Mouse (Mus musculus) liver, embryonic 12.5 days (tissue): ENCODE measurements around the gene Vstm2l. TPM values are rescaled to one million over a fixed set of nuclear protein-coding genes. Genes with fewer than 3 reads are reported as not detected.
A peak's percentile ranks its signal among the peaks of the same experiment; 100 is the strongest.

ENCODE experiments used
- ATAC-seq: fragments of 200-750 bp; cut with Nextera tagmentation; 2 replicates; pipeline ENCODE4 v1.8.0; 2017; ENCODE audit warnings: moderate number of reproducible peaks, mild to moderate bottlenecking, moderate library complexity
- H3K27ac ChIP-seq: fragments of 300-500 bp; sonication (generic); 2 replicates; pipeline ENCODE4 v1.5.1; 2016; ENCODE audit warnings: mild to moderate bottlenecking
- H3K27me3 ChIP-seq: fragments of 300-500 bp; sonication (generic); replicated peaks from 2 replicates; pipeline ENCODE4 v1.6.1; 2016; ENCODE audit warnings: mild to moderate bottlenecking, moderate library complexity
- H3K36me3 ChIP-seq: fragments of 300-500 bp; sonication (generic); 2 replicates; pipeline ENCODE4 v1.6.1; 2016; ENCODE audit warnings: mild to moderate bottlenecking, moderate library complexity
- H3K4me1 ChIP-seq: fragments of 300-500 bp; sonication (generic); 2 replicates; pipeline ENCODE4 v1.6.1; 2016
- H3K4me2 ChIP-seq: fragments of 300-500 bp; sonication (generic); 2 replicates; pipeline ENCODE4 v1.6.1; 2016; ENCODE audit warnings: mild to moderate bottlenecking, moderate library complexity
- H3K4me3 ChIP-seq: fragments of 300-500 bp; sonication (generic); 2 replicates; pipeline ENCODE4 v1.5.1; 2016; ENCODE audit warnings: mild to moderate bottlenecking, moderate library complexity
- H3K9ac ChIP-seq: fragments of 300-500 bp; sonication (generic); 2 replicates; pipeline ENCODE4 v1.6.1; 2016; ENCODE audit warnings: mild to moderate bottlenecking, moderate library complexity
- H3K9me3 ChIP-seq: fragments of 300-500 bp; sonication (generic); replicated peaks from 2 replicates; pipeline ENCODE4 v1.6.1; 2016; ENCODE audit warnings: mild to moderate bottlenecking, moderate library complexity
- WGBS: fragments of 180-500 bp; shearing (Covaris S2); methylation state at CpG from one replicate; pipeline ENCODE4 v1.1.7; 2016; ENCODE audit not compliant: insufficient replicate concordance; 5-methylcytosine and 5-hydroxymethylcytosine counted together
- polyA plus RNA-seq: library from polyadenylated mRNA; unstranded; fragments of >200 nt; fragmentation: Nextera tagmentation; extraction: Ambion mirVana; gene quantifications from 2 replicates; pipeline ENCODE4 v1.2.1, GENCODE M21; 2016

Vstm2l gene
- polyA plus RNA-seq, 1 experiment from 2014 or later, result not detected

- no peak overlapping the region for H3K4me2 ChIP-seq
- H3K36me3 ChIP-seq, result no peaks in the 10 kb centered on the region
- H3K4me3 ChIP-seq, result no peak overlapping the region
- no peak overlapping the region for H3K27ac ChIP-seq
- WGBS, result 3% methylated on average over 16 of the region's 16 CpGs
- H3K4me1 ChIP-seq, result peaks cover 8% of the 10 kb centered on the region
- no peaks in the 10 kb centered on the region for H3K9me3 ChIP-seq
- H3K27me3 ChIP-seq, result peaks cover 56% of the 10 kb centered on the region
- ATAC-seq, result 0 out of 2 replicates have a peak, but pooled peaks have one; percentile 46
- no peak overlapping the region for H3K9ac ChIP-seq
These were observed 1.2 kb upstream of the Vstm2l start for GRCm38 (mm10) chr2:157913204-157913636.

GRCm38 (mm10) chr2:157913705-157914104, 748 bp upstream of the Vstm2l start:
- no peak overlapping the region for H3K4me3 ChIP-seq
- H3K4me1 ChIP-seq, result peaks cover 8% of the 10 kb centered on the region
- no peak for ATAC-seq
- H3K27me3 ChIP-seq, result peaks cover 60% of the 10 kb centered on the region
- H3K36me3 ChIP-seq, result no peaks in the 10 kb centered on the region
- WGBS, result 8% methylated on average over 4 of the region's 4 CpGs
- H3K4me2 ChIP-seq, result no peak overlapping the region
- H3K27ac ChIP-seq, result no peak overlapping the region
- H3K9ac ChIP-seq, result no peak overlapping the region
- H3K9me3 ChIP-seq, result no peaks in the 10 kb centered on the region

DNA sequence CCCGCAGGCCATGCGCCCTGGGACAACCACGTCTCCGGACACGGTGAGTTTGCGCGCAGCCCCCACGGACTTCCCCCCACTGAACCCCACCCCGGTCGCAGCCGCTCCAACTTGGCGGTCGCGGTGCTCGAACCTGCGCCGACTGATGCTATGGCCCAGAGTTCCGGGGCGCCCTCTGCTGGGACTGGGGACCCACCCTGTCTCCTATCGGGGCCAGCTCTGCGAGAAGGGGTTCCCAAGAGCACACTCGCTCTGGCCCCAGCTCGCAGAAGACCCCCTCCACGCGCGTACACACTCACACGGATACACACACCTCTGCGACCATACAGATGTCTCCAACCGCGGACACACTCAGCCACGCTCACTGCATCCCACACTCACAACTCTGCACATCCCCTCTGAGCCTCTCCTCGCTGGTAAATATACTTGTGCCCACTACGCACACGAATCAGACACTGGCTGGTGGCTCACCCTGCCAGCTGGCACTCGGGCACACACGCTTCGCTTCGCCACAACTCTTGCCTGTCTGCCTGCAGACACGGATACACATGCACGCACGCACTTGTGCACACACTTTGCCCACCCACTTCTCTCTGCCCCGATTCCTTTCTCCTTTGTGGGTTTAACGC, 550 bp downstream of the Vstm2l start:
- ATAC-seq, result no peak
- no peak overlapping the region for H3K9ac ChIP-seq
- H3K36me3 ChIP-seq, result no peaks in the 10 kb centered on the region
- H3K4me2 ChIP-seq, result peak overlapping the region; percentile 48
- H3K27me3 ChIP-seq, result peaks cover 62% of the 10 kb centered on the region
- H3K4me1 ChIP-seq, result peaks cover 8% of the 10 kb centered on the region
- H3K27ac ChIP-seq, result no peak overlapping the region
- no peaks in the 10 kb centered on the region for H3K9me3 ChIP-seq
- 39% methylated on average over 40 of the region's 43 CpGs for WGBS
- H3K4me3 ChIP-seq, result peak overlapping the region; percentile 33

GRCm38 (mm10) chr2:157918529-157918928, 4.1 kb downstream of the Vstm2l start:
- H3K4me1 ChIP-seq, result peaks cover 8% of the 10 kb centered on the region
- no peak overlapping the region for H3K4me2 ChIP-seq
- H3K9ac ChIP-seq, result no peak overlapping the region
- H3K27ac ChIP-seq, result no peak overlapping the region
- WGBS, result 12% methylated on average over 10 of the region's 10 CpGs
- no peaks in the 10 kb centered on the region for H3K9me3 ChIP-seq
- H3K36me3 ChIP-seq, result no peaks in the 10 kb centered on the region
- no peak overlapping the region for H3K4me3 ChIP-seq
- ATAC-seq, result no peak
- peaks cover 80% of the 10 kb centered on the region for H3K27me3 ChIP-seq

DNA sequence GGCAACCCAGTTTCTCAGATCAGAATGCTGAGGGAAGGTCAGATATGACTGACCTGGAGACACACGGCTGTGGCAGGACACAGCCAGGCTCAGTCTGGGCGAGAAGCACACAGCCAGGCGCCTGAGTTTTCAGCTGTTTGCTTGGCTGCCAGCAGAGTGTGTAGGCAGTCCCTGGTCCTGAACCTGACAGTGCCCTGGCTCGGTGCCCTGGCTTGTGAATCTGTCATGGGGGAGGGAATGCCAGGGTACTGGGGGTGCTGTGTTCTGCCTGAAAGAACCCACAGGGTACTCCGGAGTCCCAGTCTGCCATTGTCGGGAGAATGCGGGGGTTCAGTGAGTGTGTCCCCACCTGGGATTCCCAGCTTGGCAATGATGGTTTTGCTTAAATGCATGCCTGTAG, 7.1 kb downstream of the Vstm2l start:
- Histone ChIP-seq H3K9me3 (no peaks in the 10 kb centered on the region), H3K36me3 (no peaks in the 10 kb centered on the region), H3K4me3 (no peak overlapping the region), H3K27me3 (peaks cover 69% of the 10 kb centered on the region), H3K4me1 (no peaks in the 10 kb centered on the region), H3K4me2 (no peak overlapping the region), H3K9ac (no peak overlapping the region), H3K27ac (no peak overlapping the region)
- ATAC-seq, result no peak
- 60% methylated on average over 7 of the region's 7 CpGs for WGBS

- Histone ChIP-seq H3K9ac (no peak overlapping the region), H3K4me2 (no peak overlapping the region), H3K4me3 (no peak overlapping the region), H3K27me3 (peaks cover 69% of the 10 kb centered on the region), H3K27ac (no peak overlapping the region), H3K9me3 (no peaks in the 10 kb centered on the region), H3K4me1 (no peaks in the 10 kb centered on the region), H3K36me3 (no peaks in the 10 kb centered on the region)
- no peak for ATAC-seq
- WGBS, result 14% methylated on average over 7 of the region's 7 CpGs
These were observed 9.0 kb downstream of the Vstm2l start for GRCm38 (mm10) chr2:157923406-157923805.

- H3K36me3 ChIP-seq, result no peaks in the 10 kb centered on the region
- no peaks in the 10 kb centered on the region for H3K9me3 ChIP-seq
- no peak overlapping the region for H3K27ac ChIP-seq
- no peaks in the 10 kb centered on the region for H3K4me1 ChIP-seq
- H3K27me3 ChIP-seq, result peaks cover 66% of the 10 kb centered on the region
- H3K9ac ChIP-seq, result no peak overlapping the region
- no peak for ATAC-seq
- 36% methylated on average over 5 of the region's 5 CpGs for WGBS
- no peak overlapping the region for H3K4me3 ChIP-seq
- H3K4me2 ChIP-seq, result no peak overlapping the region
These were observed 10.1 kb downstream of the Vstm2l start for GRCm38 (mm10) chr2:157924504-157924903.

DNA sequence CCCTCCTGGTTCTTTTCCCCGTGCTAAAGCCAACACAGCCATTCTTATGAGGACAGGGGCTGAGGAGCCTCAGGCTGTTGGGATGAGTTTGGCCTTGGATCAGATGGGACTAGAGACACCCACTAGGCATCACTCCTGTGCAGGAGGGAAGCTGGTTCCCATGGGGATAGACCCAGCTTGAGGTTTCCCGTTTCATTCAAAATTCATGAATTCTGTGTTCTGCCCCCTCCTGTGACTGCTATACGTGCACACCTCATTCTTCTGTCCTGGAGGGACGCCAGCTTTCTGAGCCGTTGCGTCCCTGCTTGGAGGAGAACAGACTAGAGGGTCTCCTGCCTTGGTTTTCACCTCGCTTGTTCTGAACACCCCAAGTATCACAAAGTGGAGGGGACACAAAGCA, 12.0 kb downstream of the Vstm2l start:
- Histone ChIP-seq H3K4me3 (no peak overlapping the region), H3K9me3 (no peaks in the 10 kb centered on the region), H3K4me2 (no peak overlapping the region), H3K27me3 (peaks cover 61% of the 10 kb centered on the region), H3K4me1 (no peaks in the 10 kb centered on the region), H3K27ac (no peak overlapping the region), H3K36me3 (no peaks in the 10 kb centered on the region), H3K9ac (no peak overlapping the region)
- no peak for ATAC-seq
- WGBS, result 54% methylated on average over 7 of the region's 7 CpGs

- H3K9ac ChIP-seq, result no peak overlapping the region
- no peaks in the 10 kb centered on the region for H3K36me3 ChIP-seq
- ATAC-seq, result no peak
- H3K9me3 ChIP-seq, result no peaks in the 10 kb centered on the region
- no peak overlapping the region for H3K4me2 ChIP-seq
- 66% methylated on average over 3 of the region's 3 CpGs for WGBS
- no peak overlapping the region for H3K27ac ChIP-seq
- H3K27me3 ChIP-seq, result peaks cover 56% of the 10 kb centered on the region
- H3K4me3 ChIP-seq, result no peak overlapping the region
- no peaks in the 10 kb centered on the region for H3K4me1 ChIP-seq
These were observed 12.5 kb downstream of the Vstm2l start for GRCm38 (mm10) chr2:157926927-157927326.

GRCm38 (mm10) chr2:157927397-157927796, 12.9 kb downstream of the Vstm2l start:
- no peak overlapping the region for H3K9ac ChIP-seq
- no peak overlapping the region for H3K27ac ChIP-seq
- 49% methylated on average over 20 of the region's 20 CpGs for WGBS
- H3K36me3 ChIP-seq, result no peaks in the 10 kb centered on the region
- H3K9me3 ChIP-seq, result no peaks in the 10 kb centered on the region
- no peaks in the 10 kb centered on the region for H3K4me1 ChIP-seq
- ATAC-seq, result no peak
- peaks cover 58% of the 10 kb centered on the region for H3K27me3 ChIP-seq
- H3K4me3 ChIP-seq, result no peak overlapping the region
- no peak overlapping the region for H3K4me2 ChIP-seq

GRCm38 (mm10) chr2:157927815-157928214, 13.4 kb downstream of the Vstm2l start:
- Histone ChIP-seq H3K9me3 (no peaks in the 10 kb centered on the region), H3K4me3 (no peak overlapping the region), H3K27ac (no peak overlapping the region), H3K9ac (no peak overlapping the region), H3K36me3 (no peaks in the 10 kb centered on the region), H3K4me1 (no peaks in the 10 kb centered on the region), H3K27me3 (peaks cover 56% of the 10 kb centered on the region), H3K4me2 (no peak overlapping the region)
- 23% methylated on average over 2 of the region's 2 CpGs for WGBS
- no peak for ATAC-seq

- H3K36me3 ChIP-seq, result no peaks in the 10 kb centered on the region
- no peak overlapping the region for H3K27ac ChIP-seq
- H3K4me2 ChIP-seq, result no peak overlapping the region
- peaks cover 9% of the 10 kb centered on the region for H3K4me1 ChIP-seq
- peaks cover 33% of the 10 kb centered on the region for H3K27me3 ChIP-seq
- H3K9me3 ChIP-seq, result no peaks in the 10 kb centered on the region
- 58% methylated on average over 4 of the region's 4 CpGs for WGBS
- ATAC-seq, result no peak
- no peak overlapping the region for H3K9ac ChIP-seq
- H3K4me3 ChIP-seq, result no peak overlapping the region
These were observed 18.2 kb downstream of the Vstm2l start for GRCm38 (mm10) chr2:157932655-157933054.
